Mouse (Mus musculus): Measurements from ENCODE around the gene Angel1. TPM values are rescaled to one million over a fixed set of nuclear protein-coding genes. Genes with fewer than 3 reads are reported as not detected.

The Angel1 gene
- total and polyA plus RNA-seq, 2 experiments from 2014 or later = 9.3 to 12.4 TPM

GRCm38 (mm10) chr12:86679991-86680491 lies 46.2 kb downstream of the Angel1 start:
- H3K9ac ChIP-seq (replicated peaks; ENCODE audit: low read length, poor library complexity, severe bottlenecking) = peak overlapping the region; percentile 88
- no peaks in the 10 kb centered on the region for H3K27me3 ChIP-seq (ENCODE audit: insufficient read depth, low read length)
- DNase-seq (ENCODE audit: low spot score) = no peak
- TF ChIP-seq CTCF (IDR thresholded peaks at IDR 0.05) = no peak
- ATAC-seq (ENCODE audit: low FRiP score) = no peak
- H3K4me3 ChIP-seq (ENCODE audit: low read depth, low read length) = peak overlapping the region; percentile 65
- peak overlapping the region; percentile 94 for H3K27ac ChIP-seq (ENCODE audit: low read depth, low read length)
- H3K36me3 ChIP-seq (ENCODE audit: insufficient read depth, low read length) = peaks cover 7% of the 10 kb centered on the region; the same call in 1 of the 2 replicates
- H3K4me1 ChIP-seq (ENCODE audit: insufficient read depth, low read length) = peaks cover 16% of the 10 kb centered on the region
- H3K9me3 ChIP-seq (ENCODE audit: low read length) = no peaks in the 10 kb centered on the region
- WGBS = 19% methylated on average over 12 of the region's 12 CpGs
- H3K4me2 ChIP-seq (ENCODE audit: low read depth, low read length, poor library complexity, severe bottlenecking) = peak overlapping the region; percentile 84

- Histone ChIP-seq H3K4me1 (ENCODE audit: insufficient read depth, low read length) (peaks cover 16% of the 10 kb centered on the region), H3K9ac (replicated peaks; ENCODE audit: low read length, poor library complexity, severe bottlenecking) (peak overlapping the region; percentile 88), H3K9me3 (ENCODE audit: low read length) (no peaks in the 10 kb centered on the region), H3K27me3 (ENCODE audit: insufficient read depth, low read length) (no peaks in the 10 kb centered on the region), H3K36me3 (ENCODE audit: insufficient read depth, low read length) (peaks cover 6% of the 10 kb centered on the region; the same call in 1 of the 2 replicates), H3K27ac (ENCODE audit: low read depth, low read length) (peak overlapping the region; percentile 94), H3K4me2 (ENCODE audit: low read depth, low read length, poor library complexity, severe bottlenecking) (peak overlapping the region; percentile 84), H3K4me3 (ENCODE audit: low read depth, low read length) (peak overlapping the region; percentile 65)
- ATAC-seq (ENCODE audit: low FRiP score) (peak; percentile 11; the same call in 1 of the 2 replicates), DNase-seq (ENCODE audit: low spot score) (peak; percentile 56)
- 2% methylated on average over 9 of the region's 9 CpGs for WGBS
- no peak for TF ChIP-seq CTCF (IDR thresholded peaks at IDR 0.05)
These were observed 46.7 kb downstream of the Angel1 start for GRCm38 (mm10) chr12:86679546-86679930.

GRCm38 (mm10) chr12:86678591-86679545 lies 47.4 kb downstream of the Angel1 start, which contains the start of gene Vash1:
Vash1 (plus strand) TSS chr12:86678700.
- Histone ChIP-seq H3K9me3 (ENCODE audit: low read length) (no peaks in the 10 kb centered on the region), H3K4me2 (ENCODE audit: low read depth, low read length, poor library complexity, severe bottlenecking) (peak within 1 kb of the TSS; percentile 84), H3K27me3 (ENCODE audit: insufficient read depth, low read length) (no peaks in the 10 kb centered on the region), H3K4me3 (ENCODE audit: low read depth, low read length) (peak within 1 kb of the TSS; percentile 65), H3K36me3 (ENCODE audit: insufficient read depth, low read length) (0 out of 2 replicates have a peak, but pooled peaks cover 3% of the 10 kb centered on the region), H3K27ac (ENCODE audit: low read depth, low read length) (peak within 1 kb of the TSS; percentile 94), H3K9ac (replicated peaks; ENCODE audit: low read length, poor library complexity, severe bottlenecking) (peak within 1 kb of the TSS; percentile 88), H3K4me1 (ENCODE audit: insufficient read depth, low read length) (peaks cover 16% of the 10 kb centered on the region)
- WGBS = under 1% methylated on average over 82 of the region's 94 CpGs
- DNase-seq (ENCODE audit: low spot score) (peak; percentile 78), ATAC-seq (ENCODE audit: low FRiP score) (peak; percentile 69)
- 0 out of 2 replicates have a peak, but pooled peaks have one; percentile 0 for TF ChIP-seq CTCF (IDR thresholded peaks at IDR 0.05)

- Histone ChIP-seq H3K4me2 (ENCODE audit: low read depth, low read length, poor library complexity, severe bottlenecking) (no peak overlapping the region), H3K9ac (replicated peaks; ENCODE audit: low read length, poor library complexity, severe bottlenecking) (no peak overlapping the region), H3K27ac (ENCODE audit: low read depth, low read length) (no peak overlapping the region), H3K4me1 (ENCODE audit: insufficient read depth, low read length) (no peaks in the 10 kb centered on the region), H3K9me3 (ENCODE audit: low read length) (no peaks in the 10 kb centered on the region), H3K27me3 (ENCODE audit: insufficient read depth, low read length) (no peaks in the 10 kb centered on the region), H3K36me3 (ENCODE audit: insufficient read depth, low read length) (no peaks in the 10 kb centered on the region), H3K4me3 (ENCODE audit: low read depth, low read length) (no peak overlapping the region)
- no peak for TF ChIP-seq CTCF (IDR thresholded peaks at IDR 0.05)
- ATAC-seq (ENCODE audit: low FRiP score) = no peak
- DNase-seq (ENCODE audit: low spot score) = no peak
- WGBS = 74% methylated on average over 5 of the region's 5 CpGs
These were observed 53.8 kb downstream of the Angel1 start for GRCm38 (mm10) chr12:86672507-86672906.

GRCm38 (mm10) chr12:86672105-86672504 lies 54.2 kb downstream of the Angel1 start:
- H3K9me3 ChIP-seq (ENCODE audit: low read length) = no peaks in the 10 kb centered on the region
- H3K4me2 ChIP-seq (ENCODE audit: low read depth, low read length, poor library complexity, severe bottlenecking) = no peak overlapping the region
- ATAC-seq (ENCODE audit: low FRiP score) (no peak), DNase-seq (ENCODE audit: low spot score) (no peak)
- H3K27me3 ChIP-seq (ENCODE audit: insufficient read depth, low read length) = no peaks in the 10 kb centered on the region
- TF ChIP-seq CTCF (IDR thresholded peaks at IDR 0.05) = no peak
- H3K4me1 ChIP-seq (ENCODE audit: insufficient read depth, low read length) = no peaks in the 10 kb centered on the region
- no peak overlapping the region for H3K9ac ChIP-seq (replicated peaks; ENCODE audit: low read length, poor library complexity, severe bottlenecking)
- H3K36me3 ChIP-seq (ENCODE audit: insufficient read depth, low read length) = no peaks in the 10 kb centered on the region
- H3K27ac ChIP-seq (ENCODE audit: low read depth, low read length) = no peak overlapping the region
- WGBS = 80% methylated on average over 4 of the region's 4 CpGs
- H3K4me3 ChIP-seq (ENCODE audit: low read depth, low read length) = no peak overlapping the region

- no peaks in the 10 kb centered on the region for H3K36me3 ChIP-seq (ENCODE audit: insufficient read depth, low read length)
- no peak overlapping the region for H3K4me2 ChIP-seq (ENCODE audit: low read depth, low read length, poor library complexity, severe bottlenecking)
- no peaks in the 10 kb centered on the region for H3K9me3 ChIP-seq (ENCODE audit: low read length)
- H3K4me1 ChIP-seq (ENCODE audit: insufficient read depth, low read length) = no peaks in the 10 kb centered on the region
- no peak overlapping the region for H3K9ac ChIP-seq (replicated peaks; ENCODE audit: low read length, poor library complexity, severe bottlenecking)
- H3K27ac ChIP-seq (ENCODE audit: low read depth, low read length) = no peak overlapping the region
- ATAC-seq (ENCODE audit: low FRiP score) (no peak), DNase-seq (ENCODE audit: low spot score) (no peak)
- no peaks in the 10 kb centered on the region for H3K27me3 ChIP-seq (ENCODE audit: insufficient read depth, low read length)
- no peak for TF ChIP-seq CTCF (IDR thresholded peaks at IDR 0.05)
- WGBS = 86% methylated on average over 2 of the region's 2 CpGs
- H3K4me3 ChIP-seq (ENCODE audit: low read depth, low read length) = no peak overlapping the region
These were observed 57.9 kb downstream of the Angel1 start for GRCm38 (mm10) chr12:86668404-86668803.

Measured in midbrain, postnatal 0 days (tissue).